9 mouse cellular contexts compared by ENCODE assay signal in the genomic region with DNA sequence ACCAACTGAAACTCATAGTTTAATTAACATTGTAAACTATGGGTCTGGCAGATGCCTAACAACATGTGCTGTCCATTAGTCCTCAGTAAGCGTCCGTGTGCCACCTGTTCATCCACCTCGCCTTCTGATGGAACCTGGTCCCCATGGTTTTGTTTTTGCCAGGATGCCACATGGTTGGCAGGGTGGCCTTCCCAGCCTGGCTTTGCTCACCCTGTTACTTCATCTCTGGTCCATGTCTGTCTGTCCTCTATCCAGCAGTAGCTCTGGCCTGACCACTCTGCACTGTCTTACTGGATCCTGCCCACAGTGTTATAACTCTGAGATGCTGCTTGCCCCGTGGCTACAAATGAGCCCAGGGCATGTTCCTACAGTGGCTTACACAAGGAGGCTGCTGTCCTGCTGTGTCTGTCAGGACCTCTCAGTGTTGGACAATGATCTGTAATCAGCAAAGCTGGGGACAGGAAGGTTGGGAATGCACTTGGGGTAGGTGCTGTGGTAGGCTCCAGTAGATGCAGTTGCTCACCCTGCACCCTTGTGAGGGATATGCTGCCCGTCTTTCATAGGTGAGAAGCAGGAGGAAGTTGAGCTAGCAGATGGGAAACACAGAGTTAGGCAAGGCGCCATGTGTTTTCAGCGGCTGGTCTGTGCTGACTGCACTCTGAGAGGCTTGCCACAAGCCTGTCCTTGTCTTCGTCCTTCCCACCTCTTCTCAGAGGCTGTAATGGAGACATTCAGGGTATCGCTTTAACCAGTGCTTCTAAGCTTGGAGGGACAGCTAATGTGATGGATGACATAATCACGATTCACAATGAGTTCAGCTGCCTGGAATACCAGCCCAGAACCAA.
DNase-seq lines count a peak whose midpoint lies in the region; ATAC-seq and TF ChIP-seq lines count a peak whose summit lies in the region.
"Had no signal": no experiment of that assay in that cellular context is flagged by ENCODE, and none has a peak within 500 bp of the region (broad histone marks: within the 10 kb centered on the region; RNA-seq: fewer than 3 reads in every experiment).

No protein-coding gene starts in this region.

- no peak overlapping the region for H3K9ac ChIP-seq in hindbrain, postnatal 0 days (replicated peaks; ENCODE audit: low read length)
- no peak overlapping the region for H3K9ac ChIP-seq in kidney, embryonic 14.5 days (ENCODE audit: low read depth, low read length)

- WGBS in hindbrain, postnatal 0 days, result 54% methylated on average over 10 of the region's 10 CpGs
- WGBS in kidney, embryonic 14.5 days, result 84% methylated on average over 10 of the region's 10 CpGs

- H3K4me1 ChIP-seq in hindbrain, postnatal 0 days (ENCODE audit: insufficient read depth, low read length), result peaks cover 35% of the 10 kb centered on the region
- no peaks in the 10 kb centered on the region for H3K4me1 ChIP-seq in kidney, embryonic 14.5 days (ENCODE audit: control insufficient read depth, insufficient read depth, low read length)

- H3K36me3 ChIP-seq in hindbrain, postnatal 0 days (ENCODE audit: insufficient read depth, low read length), result no peaks in the 10 kb centered on the region
- H3K36me3 ChIP-seq in kidney, embryonic 14.5 days (ENCODE audit: control insufficient read depth, insufficient read depth, low read length), result no peaks in the 10 kb centered on the region

- no peak for TF ChIP-seq CTCF in hindbrain, postnatal 0 days (IDR thresholded peaks at IDR 0.05; ENCODE audit: low read depth)

- H3K4me2 ChIP-seq in hindbrain, postnatal 0 days (ENCODE audit: low read depth, low read length), result no peak overlapping the region
- H3K4me2 ChIP-seq in kidney, embryonic 14.5 days (replicated peaks; ENCODE audit: low read depth, low read length), result no peak overlapping the region

- no peaks in the 10 kb centered on the region for H3K27me3 ChIP-seq in hindbrain, postnatal 0 days (ENCODE audit: insufficient read depth, low read length)
- H3K27me3 ChIP-seq in kidney, embryonic 14.5 days (ENCODE audit: control insufficient read depth, insufficient read depth, low read length), result no peaks in the 10 kb centered on the region

- H3K4me3 ChIP-seq in hindbrain, postnatal 0 days (ENCODE audit: low read length), result no peak overlapping the region
- no peak overlapping the region for H3K4me3 ChIP-seq in kidney, embryonic 14.5 days (ENCODE audit: low read length)
- H3K4me3 ChIP-seq: myocyte had no signal

- no peaks in the 10 kb centered on the region for H3K9me3 ChIP-seq in hindbrain, postnatal 0 days (ENCODE audit: low read length)
- no peaks in the 10 kb centered on the region for H3K9me3 ChIP-seq in kidney, embryonic 14.5 days (ENCODE audit: control insufficient read depth, low read length)

- DNase-seq in brain, adult 2 months (ENCODE audit: low read depth, low spot score), result peak; percentile 93
- DNase-seq in cerebellum, postnatal 10 days, result peak; percentile 83 to 88
- peak; percentile 47 for DNase-seq in hindbrain, postnatal 0 days (ENCODE audit: low spot score)
- peak; percentile 76 for DNase-seq in right cerebral cortex, adult 18-20 months
- no peak for DNase-seq in liver
- no peak for DNase-seq in kidney, adult 8-10 months

- H3K27ac ChIP-seq in hindbrain, postnatal 0 days, result peak overlapping the region; percentile 1; the same call in 1 of the 2 replicates
- H3K27ac ChIP-seq in kidney, embryonic 14.5 days (ENCODE audit: low read depth, low read length), result no peak overlapping the region
- H3K27ac ChIP-seq: kidney, postnatal 0 days had no signal

- ATAC-seq in hindbrain, postnatal 0 days, result peak; percentile 63
- ATAC-seq in kidney, embryonic 14.5 days (ENCODE audit: low FRiP score, low TSS enrichment), result no peak

Comparison
In these comparisons a context has a peak if more than half of its experiments do, and no peak if none do; other contexts are left out.
1. DNase-seq: peak in brain, adult 2 months (single experiment), cerebellum, postnatal 10 days (2 of 2), hindbrain, postnatal 0 days (single experiment) and right cerebral cortex, adult 18-20 months (single experiment); none in liver (single experiment) and kidney, adult 8-10 months (0 of 2).